Mouse (Mus musculus) adipocyte (in vitro differentiated cells): Measurements from ENCODE around the gene Hdlbp.

ENCODE experiments used
- DNase-seq: peaks from one replicate; pipeline ENCODE4 v3.0.0-alpha.2; 2016; ENCODE audit warnings: low spot score

Gene Hdlbp

GRCm38 (mm10) chr1:93445111-93445821 lies 33.3 kb downstream of the Hdlbp start:
- peak; percentile 71 for DNase-seq

- DNase-seq = peak; percentile 89
Observed at GRCm38 (mm10) chr1:93444405-93445110, 34.1 kb downstream of the Hdlbp start.

DNA sequence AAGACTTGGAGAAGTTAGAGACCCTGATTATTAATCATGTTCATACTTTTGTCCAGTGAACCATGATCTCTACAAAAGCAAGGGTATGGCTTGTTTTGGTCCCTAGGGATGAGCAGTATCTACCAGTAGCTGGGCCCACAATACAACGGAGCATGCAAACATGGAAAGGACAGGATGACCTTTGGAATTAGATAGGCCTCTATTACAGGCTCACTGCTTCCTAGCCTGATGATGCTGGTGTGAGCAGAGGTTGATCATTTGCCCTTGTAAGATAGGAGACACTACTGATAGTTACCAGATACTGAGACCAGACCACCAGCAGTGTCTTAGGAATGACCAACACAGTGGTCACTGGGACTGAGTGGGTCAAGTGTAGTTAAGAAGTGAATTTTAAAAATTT lies 39.3 kb downstream of the Hdlbp start:
- no peak for DNase-seq

- DNase-seq = peak; percentile 14
Observed at GRCm38 (mm10) chr1:93432087-93432486, 46.5 kb downstream of the Hdlbp start.

GRCm38 (mm10) chr1:93403403-93403802 lies 75.2 kb downstream of the Hdlbp start:
- DNase-seq = no peak

DNA sequence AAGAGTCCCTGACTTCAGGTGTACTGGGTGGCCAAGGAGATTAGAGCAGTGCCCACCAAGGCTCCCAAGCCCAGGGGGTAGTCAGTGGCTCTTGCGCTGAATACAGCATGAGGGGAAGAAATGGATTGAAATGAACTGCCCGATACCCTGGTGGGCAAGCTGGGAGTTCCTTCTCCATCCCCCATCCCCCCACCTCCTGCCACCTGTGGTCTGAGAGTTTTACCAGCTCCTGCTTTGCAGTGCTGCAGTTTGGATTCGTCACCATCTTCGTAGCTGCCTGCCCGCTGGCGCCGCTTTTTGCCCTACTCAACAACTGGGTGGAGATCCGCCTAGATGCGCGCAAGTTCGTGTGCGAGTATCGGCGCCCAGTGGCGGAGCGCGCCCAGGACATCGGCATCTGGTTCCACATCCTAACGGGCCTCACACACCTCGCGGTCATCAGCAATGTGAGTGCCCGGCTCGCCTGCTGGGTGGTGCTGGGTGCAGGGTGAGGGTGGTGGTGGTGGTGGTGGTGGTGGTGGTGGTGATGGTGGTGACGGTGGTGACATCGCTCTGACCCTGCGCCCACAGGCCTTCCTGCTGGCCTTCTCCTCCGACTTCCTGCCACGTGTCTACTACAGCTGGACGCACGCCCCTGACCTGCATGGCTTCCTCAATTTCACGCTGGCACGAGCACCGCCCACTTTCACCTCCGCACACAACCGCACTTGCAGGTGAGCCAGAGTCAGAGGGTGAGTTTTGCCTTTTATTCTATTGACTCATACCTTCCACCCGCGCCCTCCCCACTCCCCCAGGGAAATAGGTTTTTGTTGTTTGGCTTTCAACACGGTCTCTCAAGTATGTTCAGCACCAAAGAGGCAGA lies 77.2 kb downstream of the Hdlbp start:
- DNase-seq = no peak

DNA sequence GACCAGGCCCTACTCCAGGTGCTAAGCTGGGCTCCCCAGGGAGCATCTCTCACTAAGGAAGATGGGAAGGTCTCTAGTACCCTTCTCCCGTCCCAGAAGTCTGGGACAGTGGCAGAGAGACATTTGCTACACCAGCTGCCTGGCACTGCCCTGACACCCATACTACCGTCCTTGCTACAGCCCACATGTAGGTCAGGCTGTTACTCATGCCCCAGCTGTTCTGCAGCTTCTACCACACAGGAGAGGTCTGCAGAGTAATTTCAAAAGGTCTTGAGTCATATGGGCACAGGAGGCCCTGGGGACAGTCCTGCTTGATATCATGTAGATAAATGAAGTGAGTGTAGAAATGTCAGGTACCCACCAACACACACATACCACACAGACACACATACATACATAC lies 89.7 kb downstream of the Hdlbp start:
- no peak for DNase-seq

DNA sequence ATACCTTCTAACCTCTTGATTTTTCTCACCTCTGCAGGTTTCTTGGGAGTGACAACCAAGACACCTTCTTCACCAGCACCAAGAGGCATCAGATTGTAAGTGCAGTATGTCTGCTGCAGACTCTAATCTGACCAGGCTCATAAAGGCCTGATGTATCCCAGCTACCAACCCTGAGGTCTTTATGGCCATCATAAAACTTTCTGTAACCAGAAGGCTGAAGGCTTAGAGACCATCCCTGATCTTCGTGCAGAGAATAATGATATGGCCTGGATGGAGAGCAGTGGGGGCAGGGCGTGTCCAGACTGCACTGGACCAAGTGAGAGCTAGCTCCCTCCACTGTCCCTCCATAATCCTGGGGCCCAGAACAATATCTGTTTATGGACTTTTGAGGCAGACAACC lies 91.4 kb downstream of the Hdlbp start:
- DNase-seq = no peak

- no peak for DNase-seq
Observed at GRCm38 (mm10) chr1:93379117-93379516, 99.5 kb downstream of the Hdlbp start.

GRCm38 (mm10) chr1:93377307-93377706 lies 101.3 kb downstream of the Hdlbp start:
- DNase-seq = no peak

- DNase-seq = no peak
Observed at GRCm38 (mm10) chr1:93373665-93374064, 105.0 kb downstream of the Hdlbp start, which contains the start of gene Ano7. Ano7 (plus strand) TSS chr1:93373930.

DNA sequence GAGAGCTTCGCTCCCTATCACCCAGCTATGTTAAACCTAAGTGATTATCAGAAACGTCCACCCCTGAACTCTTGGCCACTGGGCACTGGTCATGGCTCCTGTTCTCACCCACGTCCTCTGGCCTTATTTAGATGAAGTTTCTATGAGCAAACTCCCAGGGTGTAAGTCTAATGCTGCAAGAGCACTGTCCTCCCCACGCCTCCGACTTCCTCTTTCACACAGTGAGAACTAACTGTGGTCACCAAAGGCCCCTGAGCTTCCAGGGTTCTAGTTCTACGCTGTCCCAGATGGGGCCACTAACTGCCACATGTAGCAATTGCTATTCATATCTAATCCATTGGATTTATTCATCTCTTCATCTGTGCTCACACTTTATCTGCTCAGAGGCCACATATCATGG lies 113.0 kb downstream of the Hdlbp start:
- DNase-seq = no peak

GRCm38 (mm10) chr1:93362661-93363060 lies 116.0 kb downstream of the Hdlbp start:
- DNase-seq = no peak
